Mouse (Mus musculus): ENCODE results near the gene Htr2b.

The Htr2b gene

GRCm38 (mm10) chr1:86111779-86112178, at the start of gene Htr2b:
Htr2b (minus strand) TSS chr1:86111970.
- DNase-seq (ENCODE audit: low spot score in 2 of 2) = peak; percentile 18 to 30

DNA sequence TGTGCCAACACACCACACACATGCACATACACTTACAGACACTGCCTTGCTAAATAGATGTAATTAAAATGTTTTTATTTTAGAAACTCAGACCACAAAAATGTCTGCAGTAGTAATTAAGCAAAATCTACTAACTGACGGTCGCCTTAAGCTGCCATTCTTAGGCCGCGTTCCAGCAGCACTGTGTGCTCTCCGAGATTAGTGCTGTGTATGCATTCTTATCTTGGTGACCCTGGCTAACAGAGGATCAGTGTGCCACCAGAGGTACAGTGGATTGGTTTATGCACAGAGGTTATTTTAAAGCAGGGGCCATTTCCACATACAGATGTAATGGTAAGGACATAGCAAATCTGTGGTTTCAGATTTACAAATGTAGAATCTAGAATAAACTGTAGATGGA, 49.3 kb upstream of the Htr2b start:
- no peak for DNase-seq (ENCODE audit: low spot score in 2 of 2)

DNA sequence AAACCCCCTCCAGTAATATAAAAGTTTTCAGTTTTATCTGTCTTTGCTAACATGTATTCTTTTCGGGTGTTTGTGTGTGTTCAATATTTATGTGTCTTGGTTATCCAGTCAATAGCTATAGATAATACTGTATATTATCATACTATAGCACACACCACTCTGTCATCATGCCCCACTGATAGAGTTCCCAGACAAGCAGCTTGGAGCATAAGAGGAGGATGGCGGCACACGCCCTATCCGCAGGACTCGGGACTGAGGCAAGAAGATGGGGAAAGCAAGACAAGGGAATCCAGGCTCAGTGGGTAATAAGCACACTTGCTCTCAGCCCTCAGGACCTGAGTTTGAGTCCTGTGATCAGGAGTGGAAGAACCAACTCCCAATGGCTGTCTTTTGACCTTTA, 48.7 kb upstream of the Htr2b start:
- no peak for DNase-seq (ENCODE audit: low spot score in 2 of 2)

- no peak for DNase-seq (ENCODE audit: low spot score in 2 of 2)
These were observed 48.3 kb upstream of the Htr2b start for GRCm38 (mm10) chr1:86160059-86160458.

DNA sequence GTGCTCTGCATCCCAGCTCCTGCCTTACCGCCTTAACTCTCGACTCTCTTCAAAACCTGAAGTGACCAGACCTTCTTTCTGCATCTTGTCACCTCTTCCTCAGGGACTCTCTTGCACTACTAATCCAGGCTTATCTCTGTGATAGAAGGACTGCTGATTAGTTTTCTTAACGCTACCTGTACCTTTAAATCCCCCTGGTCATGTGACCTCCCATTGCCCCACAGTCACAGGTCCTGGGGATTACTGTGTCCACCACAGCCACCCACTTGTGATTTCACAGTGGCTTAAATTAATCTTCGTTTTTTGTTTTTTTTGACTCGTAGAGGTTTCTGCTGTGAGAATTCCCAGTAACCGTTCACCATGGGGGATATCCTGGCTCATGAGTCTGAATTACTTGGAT, 44.8 kb upstream of the Htr2b start:
- DNase-seq (ENCODE audit: low spot score in 2 of 2) = no peak

GRCm38 (mm10) chr1:86156075-86156474, 44.3 kb upstream of the Htr2b start:
- DNase-seq (ENCODE audit: low spot score in 2 of 2) = no peak

DNA sequence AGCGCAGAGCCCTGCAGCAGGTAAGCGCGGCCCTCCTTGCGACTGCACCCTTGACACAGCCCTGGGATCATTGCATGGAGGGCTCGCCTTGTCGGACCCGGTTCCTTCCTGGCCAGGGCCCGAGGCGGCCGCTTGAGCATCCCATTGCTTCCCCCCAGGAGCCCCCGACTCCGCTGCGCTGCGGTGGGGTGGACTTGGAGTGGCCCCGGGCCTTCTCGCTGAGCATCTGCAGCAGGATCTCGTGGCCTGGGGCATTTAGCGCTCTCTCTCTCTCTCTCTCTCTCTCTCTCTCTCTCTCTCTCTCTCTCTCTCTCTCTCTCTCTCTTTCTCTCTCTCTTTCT, 43.0 kb upstream of the Htr2b start:
- no peak for DNase-seq (ENCODE audit: low spot score in 2 of 2)

GRCm38 (mm10) chr1:86154133-86154823, 42.5 kb upstream of the Htr2b start, which contains the start of gene Armc9:
Armc9 (plus strand) TSS chr1:86154780.
- peak; percentile 90 to 94 for DNase-seq (ENCODE audit: low spot score in 2 of 2)

DNA sequence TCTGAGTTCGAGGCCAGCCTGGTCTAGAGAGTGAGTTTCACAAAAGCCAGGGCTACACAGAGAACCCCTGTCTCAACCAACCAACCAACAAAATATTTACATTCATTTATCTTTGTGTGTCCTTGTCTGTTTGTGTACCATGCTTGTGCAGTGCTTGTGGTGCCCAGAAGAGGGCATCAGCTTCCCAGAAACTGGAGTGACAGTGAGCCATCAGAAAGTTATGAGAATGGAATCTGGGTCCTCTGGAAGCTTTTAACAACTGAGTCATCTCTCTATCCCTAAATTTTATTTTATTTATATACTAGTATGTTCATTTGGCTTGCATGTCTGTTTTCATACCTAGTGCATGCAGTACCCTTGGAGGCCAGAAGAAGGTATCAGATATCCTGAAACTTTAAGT, 40.8 kb upstream of the Htr2b start:
- DNase-seq (ENCODE audit: low spot score in 2 of 2) = no peak

DNA sequence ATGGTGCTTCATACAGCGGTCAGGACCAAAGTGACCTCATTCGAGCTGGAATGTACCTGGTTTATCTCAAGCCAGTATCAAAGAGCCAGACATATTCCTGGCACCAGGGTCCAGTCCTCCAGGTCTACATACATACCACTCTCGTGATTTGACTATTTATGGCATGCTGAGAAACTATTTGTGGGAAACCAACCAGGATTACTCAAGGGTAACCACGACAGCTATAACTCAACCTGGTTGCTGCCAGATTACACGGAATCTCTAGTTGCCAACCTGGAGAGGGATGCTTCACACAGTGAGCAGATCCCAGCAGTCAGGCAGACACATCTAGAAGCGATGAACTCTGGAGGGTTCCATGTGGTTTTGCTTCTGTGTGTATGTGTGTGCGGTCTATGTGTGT, 39.6 kb upstream of the Htr2b start:
- no peak for DNase-seq (ENCODE audit: low spot score in 2 of 2)

DNA sequence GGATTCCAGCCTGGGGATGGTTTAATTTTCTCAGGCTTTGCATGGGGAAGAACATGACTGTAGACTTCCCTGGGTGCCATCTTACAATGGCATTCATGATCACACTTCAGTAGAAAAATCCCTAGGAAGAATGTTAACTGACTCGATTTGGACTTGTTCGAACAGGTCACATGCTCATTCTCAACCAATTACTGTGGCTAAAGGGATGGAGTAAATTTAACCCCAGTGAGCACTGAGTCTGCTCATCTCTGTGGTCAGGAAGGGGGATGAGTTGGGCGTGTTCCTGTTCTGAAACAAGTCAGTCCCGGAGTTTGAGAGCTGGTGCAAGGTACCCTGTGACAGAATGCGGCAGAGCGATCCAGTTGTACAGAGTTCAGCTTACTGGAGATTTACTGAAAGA, 39.2 kb upstream of the Htr2b start:
- DNase-seq (ENCODE audit: low spot score in 2 of 2) = no peak

DNA sequence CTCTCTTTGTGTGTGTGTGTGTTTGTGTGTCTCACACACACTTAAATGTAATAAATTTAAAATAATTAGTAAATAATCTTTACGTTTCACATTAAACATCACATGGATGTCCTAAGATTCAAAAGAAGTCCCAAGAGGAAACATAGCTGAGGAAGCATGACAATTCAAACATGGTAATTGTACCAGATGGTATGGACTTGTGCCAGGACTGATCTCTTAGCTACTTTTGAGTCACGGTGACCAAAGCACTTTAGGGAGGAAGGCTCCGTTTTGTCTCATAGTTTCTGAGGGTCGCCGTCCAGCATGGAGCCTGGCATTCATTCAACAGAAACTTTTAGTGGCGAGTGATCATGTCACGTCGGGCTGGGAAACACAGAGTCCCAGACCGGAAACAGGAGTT, 36.4 kb upstream of the Htr2b start:
- DNase-seq (ENCODE audit: low spot score in 2 of 2) = no peak

- peak in 1 of 2 experiments; percentile 12 for DNase-seq (ENCODE audit: low spot score in 2 of 2)
These were observed 35.8 kb upstream of the Htr2b start for GRCm38 (mm10) chr1:86147557-86147956.

- no peak for DNase-seq (ENCODE audit: low spot score in 2 of 2)
These were observed 34.5 kb upstream of the Htr2b start for GRCm38 (mm10) chr1:86146293-86146692.

DNA sequence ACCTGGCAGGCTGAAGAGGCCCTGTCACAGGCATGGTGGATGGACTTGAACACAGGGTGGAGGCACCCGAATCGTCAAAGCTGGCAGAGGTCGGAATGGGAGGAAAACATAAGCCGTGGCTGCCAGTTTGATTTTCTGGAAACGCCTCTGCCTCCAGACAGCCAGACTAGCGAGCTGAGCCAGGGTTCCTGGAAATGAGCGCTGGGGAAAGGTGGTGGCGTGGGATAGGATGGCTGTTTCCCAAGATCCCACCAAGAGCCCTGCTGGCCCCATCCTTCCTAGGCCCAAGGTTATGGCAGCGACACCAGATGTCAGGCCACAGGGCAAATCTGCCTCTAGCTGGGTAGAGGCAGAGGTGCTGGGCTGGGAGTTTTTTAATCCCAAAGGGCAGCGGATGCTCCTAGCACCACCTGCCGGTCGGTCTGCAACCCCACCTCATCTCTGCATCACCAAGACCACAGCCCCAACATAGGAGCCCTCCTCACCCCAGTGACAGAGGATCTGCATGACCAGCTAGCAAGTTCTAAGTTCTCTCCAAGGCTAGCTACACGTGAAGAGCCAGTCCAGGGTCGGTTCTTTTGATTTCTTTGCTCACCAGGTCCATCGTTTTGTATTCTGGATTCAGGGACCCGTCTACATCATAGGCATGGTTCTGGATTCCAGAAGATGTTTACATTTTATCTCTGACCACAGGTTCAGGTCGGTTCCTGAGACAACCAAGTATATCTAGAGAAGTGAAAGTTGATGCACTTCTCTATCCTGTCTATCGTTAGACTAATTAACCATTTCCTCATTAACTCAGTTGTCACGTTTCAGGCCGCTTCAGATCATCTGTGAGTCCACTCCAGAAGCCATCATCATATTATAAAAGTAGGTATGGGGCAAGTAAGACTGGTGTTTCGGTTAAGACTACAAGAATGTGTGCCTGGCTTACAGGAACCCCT, 32.5 kb upstream of the Htr2b start:
- DNase-seq (ENCODE audit: low spot score in 2 of 2) = no peak

DNA sequence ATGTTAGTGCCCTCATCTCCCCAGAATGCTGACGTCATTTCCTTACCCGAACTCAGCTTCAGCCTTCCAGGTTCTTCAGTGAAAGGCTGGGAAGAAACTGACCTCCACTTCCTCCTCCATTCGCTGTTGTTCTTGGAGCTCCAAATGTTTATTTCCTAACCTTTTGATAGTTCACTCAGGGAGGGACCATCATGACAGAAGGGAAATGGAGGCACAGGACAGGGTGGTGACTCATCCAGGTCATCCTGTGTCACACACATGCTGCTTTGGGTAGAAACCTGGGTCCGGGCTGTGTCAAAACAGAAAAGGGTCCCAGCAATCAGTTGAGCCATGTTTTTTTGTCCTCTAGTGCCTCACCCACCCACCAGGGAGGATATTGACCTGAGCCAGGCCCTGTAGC, 31.4 kb upstream of the Htr2b start:
- DNase-seq (ENCODE audit: low spot score in 2 of 2) = no peak

- no peak for DNase-seq (ENCODE audit: low spot score in 2 of 2)
These were observed 29.3 kb upstream of the Htr2b start for GRCm38 (mm10) chr1:86141081-86141480.

DNA sequence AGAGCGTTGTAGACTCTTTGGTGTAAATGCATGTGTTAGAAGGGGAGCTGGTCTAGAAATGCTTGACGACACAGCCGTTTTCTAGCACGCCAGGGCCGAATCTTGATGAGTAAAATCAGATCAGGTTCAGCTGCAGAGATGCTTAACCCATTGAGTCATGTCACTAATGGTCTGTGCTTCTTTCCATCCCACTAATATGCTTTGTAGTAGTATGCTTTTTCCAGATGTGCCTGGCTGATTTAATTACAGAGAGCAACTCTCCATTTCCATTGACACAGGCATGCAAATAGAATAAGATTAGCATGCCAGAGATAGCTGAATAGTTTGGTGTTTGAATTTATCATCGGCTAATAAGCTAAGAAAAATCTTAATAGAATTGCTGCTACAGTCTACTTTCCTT, 23.5 kb upstream of the Htr2b start:
- DNase-seq (ENCODE audit: low spot score in 2 of 2) = no peak

DNA sequence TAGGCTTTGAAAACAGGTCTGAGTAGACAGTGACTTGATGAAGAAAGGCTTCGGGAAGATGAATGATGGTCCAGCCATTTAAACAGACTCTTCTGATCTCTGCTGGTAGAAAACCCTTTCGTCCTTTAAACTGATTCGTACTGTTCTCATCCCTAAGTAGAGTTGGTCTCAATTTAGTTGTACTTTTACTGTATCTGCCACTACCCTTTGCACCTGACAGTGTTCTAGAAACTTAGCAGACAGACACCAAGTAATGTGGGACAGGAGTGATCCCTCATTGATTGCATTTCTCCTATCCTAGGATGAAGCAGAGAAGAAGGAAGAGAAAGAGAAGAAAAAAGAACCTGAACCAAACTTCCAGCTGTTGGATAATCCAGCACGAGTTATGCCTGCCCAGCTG, 21.6 kb upstream of the Htr2b start, which contains the start of gene Gm21972:
TSS of gene Gm21972 (plus strand) at position 301 of the 400 bp plus-strand sequence.
- DNase-seq (ENCODE audit: low spot score in 2 of 2) = no peak

DNA sequence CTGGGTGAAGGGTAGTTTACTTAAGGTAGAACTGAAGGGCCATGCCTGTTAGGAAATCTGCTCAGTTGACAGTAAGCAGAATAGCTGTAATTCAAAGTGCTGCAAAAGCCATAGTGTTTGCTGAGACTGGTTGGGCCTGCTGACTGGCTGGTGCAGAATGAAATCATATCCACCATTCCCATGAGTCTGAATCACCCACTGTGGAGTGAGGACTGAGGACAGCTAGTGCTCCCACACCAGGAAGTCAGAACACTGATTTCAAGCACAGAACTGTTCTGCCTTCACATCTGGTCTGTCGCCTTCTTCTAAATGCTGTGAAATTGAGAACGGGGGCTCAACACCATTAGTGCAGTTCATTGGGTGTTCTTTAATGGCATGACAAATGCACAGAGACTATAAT, 14.3 kb upstream of the Htr2b start:
- DNase-seq (ENCODE audit: low spot score in 2 of 2) = no peak

DNA sequence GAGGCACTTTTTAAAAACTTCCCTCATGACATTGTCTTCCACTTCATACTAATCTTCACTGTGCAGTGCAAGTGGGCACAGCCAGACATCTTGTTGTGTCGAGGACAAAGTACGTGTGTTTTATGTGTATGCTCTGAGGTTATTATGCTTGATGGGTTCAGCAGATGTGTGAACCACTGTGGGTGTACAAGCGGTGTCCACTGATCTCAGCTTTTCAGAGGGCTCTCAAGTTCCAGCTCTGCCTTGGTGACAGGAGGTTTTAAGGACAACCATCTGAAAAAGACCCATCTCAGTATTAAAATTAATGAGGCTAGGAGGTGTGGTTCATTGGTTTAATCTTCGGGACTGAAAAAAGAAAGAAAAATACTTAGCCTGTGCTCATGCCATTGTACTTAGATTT, 7.8 kb upstream of the Htr2b start:
- no peak for DNase-seq (ENCODE audit: low spot score in 2 of 2)

GRCm38 (mm10) chr1:86114141-86114540, 2.4 kb upstream of the Htr2b start:
- no peak for DNase-seq (ENCODE audit: low spot score in 2 of 2)

GRCm38 (mm10) chr1:86105054-86105453, 6.7 kb downstream of the Htr2b start:
- DNase-seq (ENCODE audit: low spot score in 2 of 2) = no peak

Data from urinary bladder, postnatal 36 days (tissue).